Mouse (Mus musculus): Measurements from ENCODE around the gene Wdr82.

DNA sequence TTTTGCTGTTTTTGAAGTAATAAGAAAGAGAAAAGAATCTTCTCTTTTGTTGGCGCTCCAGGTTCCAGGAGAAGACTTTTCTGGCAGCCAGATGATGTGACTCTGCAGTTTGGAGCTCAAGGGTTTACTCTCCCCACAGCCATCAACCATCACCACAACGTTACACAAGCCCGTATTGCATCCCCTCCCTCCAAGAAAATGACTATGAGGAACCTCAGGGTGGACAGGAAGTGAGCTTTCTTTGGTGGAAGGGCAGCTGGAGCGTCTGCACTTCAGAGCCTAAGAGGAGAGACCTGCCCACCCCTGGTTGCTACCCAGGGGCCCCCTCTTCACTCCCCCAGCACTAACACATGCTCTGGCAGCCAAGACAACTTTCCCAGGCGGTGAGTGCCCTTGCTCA, 23.4 kb upstream of the Wdr82 start:
- TF ChIP-seq CTCF (IDR thresholded peaks at IDR 0.05; ENCODE audit: low read depth): no peak
- no peak for TF ChIP-seq EP300 (IDR thresholded peaks at IDR 0.05; ENCODE audit: low read depth)

Data from heart, postnatal 0 days (tissue).